In genomic region chr4:153435917-153436316, GRCm38 (mm10) we compare ENCODE assay signal across 19 mouse cellular contexts. TPM values are rescaled to one million over a fixed set of nuclear protein-coding genes. Genes with fewer than 3 reads are reported as not detected.
DNase-seq lines count a peak whose midpoint lies in the region; ATAC-seq and TF ChIP-seq lines count a peak whose summit lies in the region.
"Had no signal": no experiment of that assay in that cellular context is flagged by ENCODE, and none has a peak within 500 bp of the region (broad histone marks: within the 10 kb centered on the region; RNA-seq: fewer than 3 reads in every experiment).

No protein-coding gene starts in this region.

- ATAC-seq in forebrain, embryonic 12.5 days (ENCODE audit: low FRiP score) = peak; percentile 50
- peak; percentile 90 for ATAC-seq in forebrain, postnatal 0 days
- ATAC-seq in midbrain, embryonic 15.5 days (replicated peaks) = peak; percentile 65
- no peak; the same call in 1 of the 2 replicates for ATAC-seq in stomach, postnatal 0 days (ENCODE audit: low FRiP score, low TSS enrichment)
- no peak for ATAC-seq in megakaryocyte progenitor cell, adult 5-6 weeks (replicated peaks; ENCODE audit: poor library complexity)

- DNase-seq in left cerebral cortex, postnatal 14 days (ENCODE audit: low spot score in 2 of 2) = peak; percentile 42 to 76
- no peak for DNase-seq in left cerebral cortex, adult 9 months (ENCODE audit: low spot score in 2 of 2)
- peak; percentile 81 for DNase-seq in forebrain, postnatal 0 days
- DNase-seq in stomach, postnatal 0 days (ENCODE audit: low spot score) = no peak
- no peak for DNase-seq in urinary bladder, adult 18-20 months (ENCODE audit: low spot score in 2 of 2)
- DNase-seq: adrenal gland, postnatal 36 days; cerebellum, adult 11 months; gastrocnemius, adult 2 months; heart, adult 2 months; heart, postnatal 10 days; kidney, adult 18-20 months; kidney, postnatal 36 days; lung, adult 18-20 months had no signal

- H3K36me3 ChIP-seq in forebrain, embryonic 12.5 days (replicated peaks) = no peaks in the 10 kb centered on the region
- peaks cover 3% of the 10 kb centered on the region; the same call in 1 of the 2 replicates for H3K36me3 ChIP-seq in forebrain, postnatal 0 days (ENCODE audit: insufficient read depth)
- no peaks in the 10 kb centered on the region for H3K36me3 ChIP-seq in midbrain, embryonic 15.5 days (replicated peaks)
- no peaks in the 10 kb centered on the region for H3K36me3 ChIP-seq in stomach, postnatal 0 days (ENCODE audit: control insufficient read depth, insufficient read depth, low read length)

- H3K27ac ChIP-seq in forebrain, embryonic 12.5 days = peak overlapping the region; percentile 71
- H3K27ac ChIP-seq in forebrain, postnatal 0 days (ENCODE audit: low read depth, low read length) = peak overlapping the region; percentile 73
- H3K27ac ChIP-seq in midbrain, embryonic 15.5 days = peak overlapping the region; percentile 63
- H3K27ac ChIP-seq in stomach, postnatal 0 days (replicated peaks) = no peak overlapping the region
- H3K27ac ChIP-seq: gastrocnemius, adult 2 months; heart, adult 2 months; macrophage had no signal

- intact Hi-C loops in left cerebral cortex, postnatal 14 days (cut with DNase I) = no loop called here

- H3K4me3 ChIP-seq in forebrain, embryonic 12.5 days (replicated peaks) = no peak overlapping the region
- H3K4me3 ChIP-seq in forebrain, postnatal 0 days (ENCODE audit: low read depth, low read length) = no peak overlapping the region
- H3K4me3 ChIP-seq in midbrain, embryonic 15.5 days = no peak overlapping the region
- H3K4me3 ChIP-seq in stomach, postnatal 0 days (ENCODE audit: low read depth, low read length) = no peak overlapping the region
- H3K4me3 ChIP-seq: gastrocnemius, adult 2 months; heart, adult 2 months; myocyte had no signal

- 62% methylated on average over 5 of the region's 5 CpGs for WGBS in forebrain, embryonic 12.5 days
- WGBS in forebrain, postnatal 0 days = 28% methylated on average over 5 of the region's 5 CpGs
- 51% methylated on average over 5 of the region's 5 CpGs for WGBS in midbrain, embryonic 15.5 days
- WGBS in stomach, postnatal 0 days = 58% methylated on average over 5 of the region's 5 CpGs

- H3K27me3 ChIP-seq in forebrain, embryonic 12.5 days = no peaks in the 10 kb centered on the region; the same call in 1 of the 2 replicates
- no peaks in the 10 kb centered on the region for H3K27me3 ChIP-seq in forebrain, postnatal 0 days (ENCODE audit: insufficient read depth, low read length)
- 0 out of 2 replicates have a peak, but pooled peaks cover 2% of the 10 kb centered on the region for H3K27me3 ChIP-seq in midbrain, embryonic 15.5 days (replicated peaks)
- H3K27me3 ChIP-seq in stomach, postnatal 0 days (ENCODE audit: control insufficient read depth, insufficient read depth, low read length) = no peaks in the 10 kb centered on the region

- TF ChIP-seq CTCF in forebrain, postnatal 0 days (IDR thresholded peaks at IDR 0.05; ENCODE audit: low read depth) = no peak
- TF ChIP-seq CTCF in stomach, postnatal 0 days (IDR thresholded peaks at IDR 0.05; ENCODE audit: low read depth) = no peak

- H3K4me1 ChIP-seq in forebrain, embryonic 12.5 days = peaks cover 32% of the 10 kb centered on the region
- H3K4me1 ChIP-seq in forebrain, postnatal 0 days (ENCODE audit: insufficient read depth) = peaks cover 23% of the 10 kb centered on the region
- H3K4me1 ChIP-seq in midbrain, embryonic 15.5 days = peaks cover 47% of the 10 kb centered on the region
- no peaks in the 10 kb centered on the region for H3K4me1 ChIP-seq in stomach, postnatal 0 days (replicated peaks; ENCODE audit: control insufficient read depth, insufficient read depth)

- no peak for TF ChIP-seq EP300 in stomach, postnatal 0 days (optimal IDR thresholded peaks at IDR 0.05)

- H3K4me2 ChIP-seq in forebrain, embryonic 12.5 days = no peak overlapping the region
- 0 out of 2 replicates have a peak overlapping the region, but pooled peaks have one; percentile 4 for H3K4me2 ChIP-seq in forebrain, postnatal 0 days (ENCODE audit: low read depth)
- no peak overlapping the region for H3K4me2 ChIP-seq in midbrain, embryonic 15.5 days
- no peak overlapping the region for H3K4me2 ChIP-seq in stomach, postnatal 0 days (replicated peaks; ENCODE audit: low read depth)

- no peak overlapping the region for H3K9ac ChIP-seq in forebrain, embryonic 12.5 days
- no peak overlapping the region for H3K9ac ChIP-seq in forebrain, postnatal 0 days
- H3K9ac ChIP-seq in midbrain, embryonic 15.5 days = no peak overlapping the region
- no peak overlapping the region for H3K9ac ChIP-seq in stomach, postnatal 0 days (ENCODE audit: low read length)

- no peaks in the 10 kb centered on the region for H3K9me3 ChIP-seq in forebrain, embryonic 12.5 days
- no peaks in the 10 kb centered on the region for H3K9me3 ChIP-seq in forebrain, postnatal 0 days (ENCODE audit: low read length)
- no peaks in the 10 kb centered on the region for H3K9me3 ChIP-seq in midbrain, embryonic 15.5 days
- no peaks in the 10 kb centered on the region for H3K9me3 ChIP-seq in stomach, postnatal 0 days (ENCODE audit: control insufficient read depth, low read length)

RNA-seq across cellular contexts. Expression of gene Ajap1, which starts 46.7 kb away (rescaled TPM):
- 10 to 100 TPM; 55.6 to 59.1 TPM for total RNA-seq in left cerebral cortex, postnatal 14 days (2021)
- 2.7 and 3.5 TPM in 2 replicates for polyA plus RNA-seq in forebrain, embryonic 12.5 days (2016; fragmentation: Nextera tagmentation; extraction: Ambion mirVana)
- total RNA-seq in forebrain, postnatal 0 days (2014; rRNA removed) = 26.5 and 40.4 TPM in 2 replicates
- polyA plus RNA-seq in forebrain, postnatal 0 days (2015; fragmentation: Nextera tagmentation; extraction: Ambion mirVana) = 15.9 and 22.9 TPM in 2 replicates
- polyA plus RNA-seq in midbrain, embryonic 15.5 days (2015; fragmentation: Nextera tagmentation; extraction: Ambion mirVana) = 12.3 and 13.2 TPM in 2 replicates
- 0.24 and 0.33 TPM in 2 replicates for polyA plus RNA-seq in stomach, postnatal 0 days (2015; fragmentation: Nextera tagmentation; extraction: Ambion mirVana)
- not detected in 2 replicates for total RNA-seq in megakaryocyte progenitor cell, adult 5-6 weeks (2015)
- not detected in 2 replicates for total RNA-seq in megakaryocyte progenitor cell, adult 5-6 weeks (2017)
- total RNA-seq: common myeloid progenitor, adult 5-6 weeks had no signal
- polyA plus RNA-seq: heart, adult 2 months; macrophage; myocyte had no signal

Comparison
In these comparisons a context has a peak if more than half of its experiments do, and no peak if none do; other contexts are left out.
1. DNase-seq: peak in left cerebral cortex, postnatal 14 days (2 of 2) and forebrain, postnatal 0 days (single experiment); none in left cerebral cortex, adult 9 months (0 of 2), stomach, postnatal 0 days (single experiment) and urinary bladder, adult 18-20 months (0 of 2).
2. ATAC-seq: peak in forebrain, embryonic 12.5 days (single experiment), forebrain, postnatal 0 days (single experiment) and midbrain, embryonic 15.5 days (single experiment); none in stomach, postnatal 0 days (single experiment) and megakaryocyte progenitor cell, adult 5-6 weeks (single experiment).